Mouse (Mus musculus) right cerebral cortex, adult 18-20 months (tissue): ENCODE results near the gene Pou2f1.

Source experiments
- DNase-seq: peaks from one replicate; pipeline ENCODE4 v3.0.0; 2022; ENCODE audit warnings: mixed read lengths

Pou2f1 gene

DNA sequence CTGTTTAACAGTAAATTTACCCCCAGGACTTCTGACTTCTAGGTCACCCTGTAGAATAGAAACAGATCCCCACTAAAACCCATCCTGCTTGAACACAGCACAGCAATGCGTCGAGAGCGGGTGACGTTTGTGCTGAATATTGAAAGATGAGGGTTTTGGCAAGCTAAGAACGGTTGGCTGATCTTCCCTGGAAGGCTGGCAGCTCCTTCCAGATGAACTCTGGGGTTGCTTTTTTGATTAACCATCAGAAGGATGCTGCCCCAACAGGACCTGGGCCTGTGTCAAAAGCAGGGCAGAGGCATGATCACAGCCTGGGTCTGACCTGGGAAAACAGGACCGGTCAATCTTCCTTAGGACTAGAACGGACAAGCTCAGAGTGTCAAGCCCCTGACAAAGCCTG, 160.3 kb downstream of the Pou2f1 start:
- DNase-seq, result no peak

DNA sequence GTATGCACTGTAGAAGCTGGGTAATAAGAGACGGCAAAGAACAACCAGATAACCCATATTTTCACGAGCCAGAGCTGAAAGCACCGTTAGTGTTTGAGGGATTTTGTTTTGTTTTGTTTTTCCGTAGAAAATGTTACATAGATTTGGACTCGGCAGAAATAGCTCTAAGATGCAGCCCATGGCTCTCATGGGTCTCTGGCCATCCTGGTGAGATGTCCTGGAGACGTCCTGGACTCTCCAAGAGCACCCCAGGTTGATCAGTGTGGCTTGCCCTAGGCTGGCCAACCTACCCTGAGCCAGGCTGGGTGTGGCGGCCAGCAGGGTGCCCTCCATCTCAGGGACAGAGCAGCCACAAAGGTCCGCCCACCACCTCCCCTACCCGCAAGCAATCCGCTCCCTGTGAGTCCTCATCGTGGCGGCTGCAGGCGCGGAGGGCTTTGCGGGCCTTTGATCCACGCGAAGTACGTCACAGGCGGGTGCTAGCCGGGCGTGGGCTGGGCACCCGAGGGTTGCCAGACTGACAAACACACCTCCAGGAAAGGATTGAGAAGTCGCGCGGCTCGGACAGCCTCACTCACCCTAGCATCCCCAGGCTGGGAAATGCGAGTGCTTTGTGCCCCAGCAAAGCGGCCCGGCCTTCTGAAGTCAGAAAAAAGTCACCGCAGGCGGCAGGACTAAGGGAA, 161.8 kb downstream of the Pou2f1 start:
- peak; percentile 14 for DNase-seq

DNA sequence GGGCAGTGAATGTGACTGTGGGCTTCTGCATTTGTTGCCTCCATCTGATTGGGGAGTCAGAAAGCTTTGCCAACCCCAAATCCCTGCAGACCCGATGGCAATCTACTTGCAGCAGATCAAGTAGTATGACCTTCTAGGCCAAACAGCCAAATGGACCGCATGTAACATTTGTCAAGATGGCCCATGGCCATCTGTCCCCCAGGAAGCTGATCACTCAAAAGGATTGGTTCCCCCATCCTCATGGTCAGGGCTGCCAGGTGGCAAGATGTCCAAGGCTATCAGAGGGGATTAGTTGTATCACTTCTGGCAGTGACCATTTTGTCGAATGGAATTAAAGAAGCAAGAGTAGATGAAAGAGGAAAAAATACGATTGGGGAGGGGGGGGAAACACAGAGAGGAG, 163.3 kb downstream of the Pou2f1 start:
- no peak for DNase-seq

DNA sequence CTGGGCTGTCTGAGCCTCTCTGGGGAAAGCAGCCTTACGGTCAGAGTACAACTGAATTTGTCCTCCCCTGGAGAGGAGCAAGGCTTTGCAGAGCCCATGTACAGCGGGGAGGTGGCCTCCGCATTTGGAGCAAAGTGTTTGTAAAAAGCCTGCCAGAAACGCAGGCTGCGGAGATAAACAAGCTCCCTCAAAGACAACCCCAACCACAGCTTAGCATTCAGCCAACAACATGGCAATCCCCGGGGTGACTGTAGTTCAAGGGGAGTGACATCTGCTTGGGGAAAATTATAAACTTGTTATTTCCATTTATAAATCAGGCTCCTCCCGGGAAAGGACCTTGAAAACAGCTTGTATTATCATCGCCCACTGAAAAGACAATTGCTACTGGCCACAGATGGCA, 164.9 kb downstream of the Pou2f1 start:
- no peak for DNase-seq

DNA sequence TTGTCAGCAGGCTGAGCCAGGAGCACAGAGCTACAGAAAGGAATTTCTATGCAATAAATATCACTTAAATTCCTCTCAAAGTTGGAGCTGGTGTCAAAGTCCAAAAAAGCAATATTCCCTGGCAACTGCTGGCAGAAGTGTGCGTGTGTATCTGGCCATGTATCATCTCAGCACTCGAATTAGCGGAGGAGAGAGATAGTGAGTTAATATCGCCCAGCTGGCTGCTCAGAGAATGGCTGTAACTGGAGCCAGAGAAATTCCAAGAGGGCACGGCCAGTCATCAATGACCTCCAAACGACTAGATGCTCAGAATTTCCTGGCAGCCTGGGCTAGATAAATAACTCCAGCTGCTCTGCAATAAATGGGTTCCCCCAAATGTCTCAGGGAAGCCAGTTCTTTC, 166.0 kb downstream of the Pou2f1 start:
- no peak for DNase-seq

DNA sequence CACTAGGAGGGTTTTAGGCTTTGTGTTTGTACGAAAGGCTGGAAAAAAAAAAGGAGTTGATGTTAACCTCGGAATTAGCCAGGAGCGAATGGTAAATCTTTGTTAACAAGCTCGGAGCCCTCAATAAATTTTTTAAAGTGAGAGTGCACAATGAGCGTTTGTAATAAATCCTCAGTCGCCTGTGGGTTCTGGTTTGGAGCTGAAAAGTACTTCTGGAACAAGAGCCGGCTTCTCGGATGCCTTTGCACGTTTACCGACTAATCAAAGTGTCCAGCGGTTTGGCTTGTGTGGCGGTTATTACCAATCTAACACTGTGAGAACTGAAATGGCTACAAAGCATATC, 167.9 kb downstream of the Pou2f1 start:
- DNase-seq, result no peak

DNA sequence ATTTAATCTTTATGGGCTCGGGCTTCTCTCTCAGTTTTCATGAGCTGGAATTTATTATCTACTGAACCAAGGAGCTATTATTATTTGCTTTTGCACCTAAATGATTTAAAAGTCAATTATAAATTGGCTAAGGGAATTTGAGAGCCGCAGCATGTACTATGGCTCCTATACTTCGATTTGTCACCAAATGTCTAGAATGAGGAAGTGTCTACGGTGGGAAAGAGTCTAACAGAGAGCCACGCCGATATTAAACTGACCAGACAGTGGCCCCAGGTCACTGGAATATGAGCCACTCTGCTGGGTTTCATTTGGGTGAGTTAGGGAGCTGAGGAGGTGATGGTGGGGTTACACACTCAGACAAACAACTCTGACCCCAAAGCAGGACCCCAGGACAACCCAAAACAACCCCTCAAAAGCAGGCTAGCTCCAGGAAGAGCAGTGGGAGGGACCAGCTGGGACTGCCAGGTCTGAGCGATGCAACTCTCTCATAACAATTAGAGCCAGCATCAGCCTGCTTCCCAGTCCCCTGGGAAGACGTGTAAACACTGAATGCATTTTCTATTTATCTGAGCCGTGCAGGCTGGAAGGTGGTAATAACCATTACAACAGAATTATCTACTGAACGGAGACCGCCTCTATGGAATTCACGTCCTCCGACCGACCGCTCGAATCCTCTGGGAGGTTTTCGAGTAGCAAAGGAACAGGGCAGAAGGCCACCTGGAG, 168.4 kb downstream of the Pou2f1 start:
- DNase-seq, result no peak

DNA sequence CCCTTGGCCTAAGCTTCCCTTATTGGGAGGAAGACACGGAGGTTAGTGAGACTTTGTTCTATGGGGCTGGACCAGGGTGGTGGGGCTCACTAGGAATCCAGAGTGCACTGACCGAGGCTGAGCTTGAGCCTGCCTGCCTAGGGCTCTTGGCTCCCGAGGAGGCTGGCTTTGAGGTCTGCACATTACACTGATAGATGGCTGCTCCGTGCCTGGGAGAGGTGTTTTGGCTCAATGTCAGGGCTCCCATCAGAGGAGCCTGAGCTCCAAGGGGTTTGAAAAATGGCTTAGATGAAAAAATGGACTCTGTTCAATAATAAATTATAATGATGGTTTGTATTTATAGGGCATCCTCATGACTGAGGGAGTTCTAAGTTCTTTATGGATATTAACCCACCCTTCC, 169.2 kb downstream of the Pou2f1 start:
- no peak for DNase-seq

DNA sequence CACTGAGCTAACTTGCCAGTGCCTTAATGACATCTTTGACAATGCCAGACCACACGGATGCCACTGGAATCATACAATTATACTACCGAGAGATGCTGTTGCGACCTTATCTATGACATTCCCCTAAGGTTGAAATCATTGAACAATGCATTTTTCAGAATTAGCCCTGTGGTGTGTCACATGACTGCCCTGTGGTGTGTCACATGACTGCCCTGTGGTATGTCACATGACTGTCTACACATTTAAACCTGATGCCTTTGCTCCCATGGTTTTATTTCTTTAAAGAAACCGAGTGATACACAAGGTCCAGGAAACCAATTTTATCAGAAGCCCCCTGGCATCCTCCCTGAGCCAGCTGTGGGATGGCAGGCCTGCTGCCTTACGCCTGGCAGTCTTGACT, 172.6 kb downstream of the Pou2f1 start:
- no peak for DNase-seq

DNA sequence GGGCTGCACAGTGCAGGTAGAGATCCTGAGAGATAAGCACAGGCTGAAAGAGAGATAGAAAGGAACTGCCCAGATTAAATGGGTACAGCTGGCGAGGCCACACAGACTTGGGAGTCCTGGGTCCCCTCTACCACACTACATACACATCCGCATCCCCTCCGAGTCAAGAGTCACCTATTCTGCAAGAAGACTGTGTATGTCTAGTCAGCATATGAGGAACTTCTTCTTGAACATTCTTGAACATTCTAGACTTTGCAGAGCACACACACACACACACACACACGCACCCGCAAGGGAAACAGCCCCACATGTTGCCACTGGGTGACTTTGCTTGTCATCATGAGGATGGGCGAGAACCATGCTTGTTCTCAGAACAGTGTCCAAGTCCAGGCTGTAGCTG, 173.9 kb downstream of the Pou2f1 start:
- no peak for DNase-seq

DNA sequence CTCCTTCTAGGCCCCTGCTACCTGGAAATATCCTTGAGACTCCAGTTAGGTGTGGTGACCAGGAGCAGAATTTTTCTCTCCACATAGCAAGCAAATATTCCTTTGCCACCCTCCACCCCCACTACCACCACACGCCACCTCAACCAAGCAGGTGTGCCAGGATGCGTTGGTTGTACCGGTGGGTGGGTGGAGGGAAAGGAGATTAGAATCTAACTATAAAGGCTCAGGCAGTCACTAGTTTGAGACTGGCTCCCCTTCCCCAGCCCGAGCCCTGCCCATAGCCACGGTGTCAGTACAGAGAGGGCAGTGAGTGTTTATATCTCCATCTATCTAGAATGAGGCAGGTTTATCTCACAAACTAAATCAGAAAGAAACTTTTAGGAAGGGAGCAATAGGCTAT, 174.3 kb downstream of the Pou2f1 start:
- no peak for DNase-seq

DNA sequence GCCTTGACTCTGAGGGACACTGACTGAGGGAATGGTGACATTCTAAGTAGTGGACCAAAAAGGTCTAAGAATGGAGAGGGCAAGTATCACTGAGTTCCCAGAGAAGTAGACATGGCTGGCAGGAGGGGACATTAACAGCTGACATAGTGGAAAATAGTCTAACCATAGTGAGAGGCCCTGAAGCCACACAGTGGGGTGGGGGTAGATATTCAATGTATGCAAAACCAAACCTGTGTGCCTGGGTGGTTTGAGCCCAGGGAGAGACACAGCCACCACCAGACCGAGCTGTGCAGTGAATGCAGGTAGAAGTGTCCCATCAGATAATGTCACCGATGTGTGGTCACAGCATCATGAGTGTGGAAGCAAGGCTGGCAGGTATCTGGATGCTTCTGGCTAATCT, 180.4 kb downstream of the Pou2f1 start:
- DNase-seq, result no peak

DNA sequence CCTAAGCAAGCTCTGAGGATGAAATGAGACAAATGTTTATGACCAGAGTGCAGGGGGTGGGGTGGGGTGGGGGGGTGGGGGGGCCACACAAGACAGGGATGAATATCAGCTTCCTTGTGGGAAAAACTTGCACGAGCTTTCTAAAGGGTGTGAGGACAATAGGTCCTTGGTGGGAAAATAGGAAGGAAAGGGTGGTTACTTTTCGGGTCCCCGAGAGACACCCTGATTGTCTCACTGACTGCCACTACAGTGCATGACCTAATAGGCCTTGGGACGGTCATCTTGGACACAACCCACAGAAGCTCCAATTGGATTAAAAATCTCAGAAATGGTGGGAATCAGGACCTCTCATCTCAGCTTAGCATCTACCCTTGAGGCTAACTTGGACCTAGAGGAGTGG, 183.3 kb downstream of the Pou2f1 start:
- DNase-seq, result no peak

DNA sequence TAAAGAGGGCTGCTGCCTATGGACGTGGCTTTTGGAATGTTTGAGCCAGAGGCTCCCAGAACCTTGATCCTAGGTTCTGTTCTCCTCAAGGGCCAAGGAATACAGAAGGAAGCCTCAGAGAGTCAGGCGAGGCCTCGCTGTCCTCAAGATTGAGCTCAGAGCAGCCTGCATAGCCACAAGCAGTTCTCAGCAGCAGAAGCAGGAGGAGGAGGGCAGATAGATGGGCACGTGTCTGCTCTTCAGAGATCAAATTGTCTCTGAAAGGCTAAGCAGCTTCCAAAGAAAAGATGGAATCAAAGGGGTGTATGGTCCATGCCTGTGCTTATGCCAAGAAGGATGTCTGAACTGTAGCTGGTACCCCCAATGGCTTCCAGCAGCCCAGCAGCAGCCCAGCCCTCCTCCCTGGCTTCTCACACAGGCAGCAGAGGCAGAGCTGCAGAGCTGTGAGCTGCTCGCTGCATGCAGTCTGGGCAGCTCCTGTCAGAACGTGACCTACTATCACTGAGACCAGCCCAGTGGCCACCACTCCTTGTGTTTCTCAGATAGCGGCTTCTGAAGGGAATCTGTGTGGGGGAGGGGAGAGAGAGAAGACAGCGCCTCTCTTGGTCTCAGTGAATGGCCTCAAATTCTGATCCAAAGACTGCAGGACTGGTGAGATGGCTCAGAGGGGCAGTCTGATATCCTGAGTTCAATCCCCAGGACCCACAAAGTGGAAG, 184.2 kb downstream of the Pou2f1 start:
- no peak for DNase-seq

DNA sequence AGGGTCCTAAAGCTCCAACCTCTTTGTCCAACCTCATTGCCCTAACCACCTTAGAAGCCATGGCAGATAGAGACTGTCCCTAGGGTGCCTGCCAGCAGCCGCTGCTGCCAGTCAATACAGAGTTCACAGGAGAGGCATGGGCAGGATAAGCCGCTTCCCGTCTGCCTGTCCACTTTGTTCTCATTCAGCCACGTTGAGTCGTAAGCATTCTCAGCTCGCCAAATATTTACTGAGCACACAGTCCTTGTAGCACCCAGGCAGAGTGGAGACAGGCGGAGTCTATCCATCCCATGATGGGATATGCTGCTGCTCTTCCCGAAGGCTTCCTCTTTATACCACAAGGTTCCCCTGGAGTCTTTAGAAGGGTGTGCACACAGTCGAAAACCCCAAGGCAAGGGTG, 185.2 kb downstream of the Pou2f1 start:
- no peak for DNase-seq

DNA sequence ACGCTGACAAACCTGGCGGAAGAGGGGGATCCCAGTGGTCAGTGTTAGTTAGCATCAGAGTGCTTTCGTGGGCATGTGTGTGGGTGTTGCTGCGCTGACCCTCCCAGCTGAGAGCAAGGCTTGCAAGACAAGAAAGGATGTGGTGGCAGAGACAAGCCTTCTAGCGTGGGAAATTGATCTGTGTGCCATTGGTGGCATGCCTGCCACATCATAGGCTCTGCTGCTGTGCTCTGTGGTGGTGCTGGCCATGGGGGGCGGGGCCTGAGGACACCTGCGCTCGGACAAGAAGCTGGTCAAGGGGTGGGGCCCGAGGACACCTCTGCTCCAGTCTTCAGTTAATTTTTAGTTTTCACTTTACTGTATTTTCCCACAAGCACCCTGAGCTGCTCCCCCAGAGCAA, 186.1 kb downstream of the Pou2f1 start:
- DNase-seq, result no peak
